ENCODE assay signal across 16 mouse cellular contexts in genomic region chr1:105965189-105965588, GRCm38 (mm10). TPM values are rescaled to one million over a fixed set of nuclear protein-coding genes. Genes with fewer than 3 reads are reported as not detected.
DNase-seq lines count a peak whose midpoint lies in the region; ATAC-seq and TF ChIP-seq lines count a peak whose summit lies in the region.
"Had no signal": no experiment of that assay in that cellular context is flagged by ENCODE, and none has a peak within 500 bp of the region (broad histone marks: within the 10 kb centered on the region; RNA-seq: fewer than 3 reads in every experiment).

No protein-coding gene starts in this region.

- H3K9me3 ChIP-seq in stomach, postnatal 0 days (ENCODE audit: control insufficient read depth, low read length): no peaks in the 10 kb centered on the region
- H3K9me3 ChIP-seq: hindbrain, embryonic 12.5 days; liver, embryonic 13.5 days had no signal

- peak; percentile 38; the same call in 1 of the 2 replicates for ATAC-seq in stomach, postnatal 0 days (ENCODE audit: low FRiP score, low TSS enrichment)
- ATAC-seq: intestine, embryonic 16.5 days; midbrain, embryonic 16.5 days had no signal

- no peak for TF ChIP-seq POLR2A in lung, adult 2 months (IDR thresholded peaks at IDR 0.05; ENCODE audit: borderline replicate concordance, extremely low read depth, low read depth, low read length)

- DNase-seq in adrenal gland, postnatal 14 days: peak; percentile 21
- no peak for DNase-seq in adrenal gland, postnatal 10 days
- DNase-seq in lung, adult 18-20 months: peak; percentile 49
- DNase-seq in lung, adult 2 months: no peak
- peak; percentile 12 for DNase-seq in lung, postnatal 10 days
- no peak for DNase-seq in stomach, postnatal 0 days (ENCODE audit: low spot score)
- DNase-seq in left cerebral cortex, adult 2 months (ENCODE audit: extremely low spot score in 1 of 2, low spot score in 2 of 2): no peak
- DNase-seq in frontal cortex, postnatal 36 days (ENCODE audit: low spot score in 2 of 2): no peak
- DNase-seq: kidney, postnatal 4 days; liver, embryonic 13.5 days; thymus, postnatal 14 days had no signal

- intact Hi-C loops in left cerebral cortex, adult 2 months (cut with DNase I): no loop called here

- WGBS in lung, adult 2 months: 62% methylated on average over 5 of the region's 5 CpGs
- WGBS in stomach, postnatal 0 days: 59% methylated on average over 5 of the region's 5 CpGs

- no peak for TF ChIP-seq EP300 in stomach, postnatal 0 days (optimal IDR thresholded peaks at IDR 0.05)

- H3K9ac ChIP-seq in stomach, postnatal 0 days (ENCODE audit: low read length): no peak overlapping the region
- H3K9ac ChIP-seq: heart, embryonic 13.5 days; hindbrain, embryonic 12.5 days; liver, embryonic 13.5 days had no signal

- no peaks in the 10 kb centered on the region for H3K4me1 ChIP-seq in lung, adult 2 months (ENCODE audit: control insufficient read depth, insufficient read depth, low read length)
- H3K4me1 ChIP-seq in stomach, postnatal 0 days (replicated peaks; ENCODE audit: control insufficient read depth, insufficient read depth): no peaks in the 10 kb centered on the region
- H3K4me1 ChIP-seq: hindbrain, embryonic 12.5 days; liver, embryonic 13.5 days had no signal

- H3K27ac ChIP-seq in stomach, postnatal 0 days (replicated peaks): no peak overlapping the region
- no peak overlapping the region for H3K27ac ChIP-seq in left cerebral cortex, adult 2 months
- H3K27ac ChIP-seq: heart, embryonic 13.5 days; hindbrain, embryonic 12.5 days; liver, embryonic 13.5 days had no signal

- H3K36me3 ChIP-seq in stomach, postnatal 0 days (ENCODE audit: control insufficient read depth, insufficient read depth, low read length): no peaks in the 10 kb centered on the region
- H3K36me3 ChIP-seq: heart, embryonic 13.5 days; hindbrain, embryonic 12.5 days; liver, embryonic 13.5 days had no signal

- H3K27me3 ChIP-seq in stomach, postnatal 0 days (ENCODE audit: control insufficient read depth, insufficient read depth, low read length): no peaks in the 10 kb centered on the region
- H3K27me3 ChIP-seq: heart, embryonic 13.5 days; hindbrain, embryonic 12.5 days; liver, embryonic 13.5 days had no signal

- no peak overlapping the region for H3K4me2 ChIP-seq in stomach, postnatal 0 days (replicated peaks; ENCODE audit: low read depth)
- H3K4me2 ChIP-seq: heart, embryonic 13.5 days; hindbrain, embryonic 12.5 days; liver, embryonic 13.5 days had no signal

- no peak for TF ChIP-seq CTCF in lung, adult 2 months (IDR thresholded peaks at IDR 0.05; ENCODE audit: insufficient read depth, low read length)
- TF ChIP-seq CTCF in stomach, postnatal 0 days (IDR thresholded peaks at IDR 0.05; ENCODE audit: low read depth): no peak
- TF ChIP-seq CTCF in left cerebral cortex, adult 2 months (IDR thresholded peaks at IDR 0.05): no peak

- no peak overlapping the region for H3K4me3 ChIP-seq in lung, adult 2 months (replicated peaks; ENCODE audit: extremely low read depth, low read depth, low read length)
- no peak overlapping the region for H3K4me3 ChIP-seq in stomach, postnatal 0 days (ENCODE audit: low read depth, low read length)
- H3K4me3 ChIP-seq in left cerebral cortex, adult 2 months: no peak overlapping the region
- H3K4me3 ChIP-seq: erythroblast, embryonic 14.5 days; heart, embryonic 13.5 days; hindbrain, embryonic 12.5 days; liver, embryonic 13.5 days had no signal

RNA-seq across cellular contexts. Expression of gene Zcchc2, which starts 25.0 kb away (rescaled TPM):
- total RNA-seq in adrenal gland, postnatal 14 days (2021): 17.5 and 19.0 TPM in 2 replicates
- 10 to 100 TPM; 14.0 to 16.3 TPM for total RNA-seq in adrenal gland, postnatal 10 days (2021)
- 13.6 TPM in 2 replicates for polyA plus RNA-seq in lung, adult 2 months (2012; rRNA removed)
- polyA plus RNA-seq in stomach, postnatal 0 days (2015; fragmentation: Nextera tagmentation; extraction: Ambion mirVana): 1.2 and 1.5 TPM in 2 replicates
- total RNA-seq in left cerebral cortex, adult 2 months (2021): 10 to 100 TPM; 23.2 to 26.4 TPM

Comparison
In these comparisons a context has a peak if more than half of its experiments do, and no peak if none do; other contexts are left out.
1. DNase-seq: peak in adrenal gland, postnatal 14 days (single experiment), lung, adult 18-20 months (2 of 2) and lung, postnatal 10 days (single experiment); none in adrenal gland, postnatal 10 days (single experiment), lung, adult 2 months (single experiment), stomach, postnatal 0 days (single experiment), left cerebral cortex, adult 2 months (0 of 2) and frontal cortex, postnatal 36 days (0 of 2).